ENCODE assay signal across 8 mouse cellular contexts in genomic region chr3:88458778-88459219, GRCm38 (mm10). TPM values are rescaled to one million over a fixed set of nuclear protein-coding genes. Genes with fewer than 3 reads are reported as not detected.
A peak's percentile ranks its signal among the peaks of the same experiment; 100 is the strongest.
DNase-seq lines count a peak whose midpoint lies in the region; ATAC-seq and TF ChIP-seq lines count a peak whose summit lies in the region.

No protein-coding gene starts in this region.

- H3K27me3 ChIP-seq in limb, embryonic 13.5 days = 0 out of 2 replicates have a peak, but pooled peaks cover 22% of the 10 kb centered on the region
- H3K27me3 ChIP-seq in thymus, adult 2 months (ENCODE audit: control insufficient read depth, insufficient read depth, low read length) = no peaks in the 10 kb centered on the region

- no peak for ATAC-seq in CD4-positive, CD25-positive, alpha-beta regulatory T cell, adult 4 months
- ATAC-seq in limb, embryonic 13.5 days (ENCODE audit: low FRiP score, low read depth) = no peak

- no peak for TF ChIP-seq CTCF in thymus, adult 2 months (IDR thresholded peaks at IDR 0.05; ENCODE audit: borderline replicate concordance, control insufficient read depth, extremely low read depth, insufficient read depth, low read length, poor library complexity)

- DNase-seq in CD4-positive, CD25-positive, alpha-beta regulatory T cell, adult 2 months (ENCODE audit: low read depth, low spot score) = peak; percentile 14
- peak; percentile 62 for DNase-seq in right cerebral cortex, adult 18-20 months
- no peak for DNase-seq in right cerebral cortex, postnatal 36 days (ENCODE audit: low spot score in 2 of 2)
- DNase-seq in right cerebral cortex, postnatal 4 days = peak; percentile 61
- DNase-seq in cerebellum, adult 11-12 months = no peak
- no peak for DNase-seq in thymus, adult 2 months

- H3K27ac ChIP-seq in limb, embryonic 13.5 days = no peak overlapping the region
- no peak overlapping the region for H3K27ac ChIP-seq in thymus, adult 2 months (ENCODE audit: control insufficient read depth, insufficient read depth, low read length)

- 3% methylated on average over 14 of the region's 14 CpGs for WGBS in limb, embryonic 13.5 days
- WGBS in thymus, adult 2 months = 33% methylated on average over 14 of the region's 14 CpGs

- H3K9me3 ChIP-seq in limb, embryonic 13.5 days = no peaks in the 10 kb centered on the region

- H3K4me2 ChIP-seq in limb, embryonic 13.5 days (replicated peaks) = peak overlapping the region; percentile 57

- no peaks in the 10 kb centered on the region for H3K36me3 ChIP-seq in limb, embryonic 13.5 days
- no peaks in the 10 kb centered on the region for H3K36me3 ChIP-seq in thymus, adult 2 months (ENCODE audit: control insufficient read depth, insufficient read depth, low read length)

- H3K9ac ChIP-seq in limb, embryonic 13.5 days = peak overlapping the region; percentile 48

- no peak for TF ChIP-seq POLR2A in thymus, adult 2 months (IDR thresholded peaks at IDR 0.05; ENCODE audit: control insufficient read depth, extremely low read depth, insufficient read depth, low read length, poor library complexity)

- H3K4me3 ChIP-seq in limb, embryonic 13.5 days = peak overlapping the region; percentile 30
- H3K4me3 ChIP-seq in thymus, adult 2 months (ENCODE audit: control insufficient read depth, insufficient read depth, low read length) = no peak overlapping the region

- peaks cover 29% of the 10 kb centered on the region for H3K4me1 ChIP-seq in limb, embryonic 13.5 days
- H3K4me1 ChIP-seq in thymus, adult 2 months (replicated peaks; ENCODE audit: control insufficient read depth, insufficient read depth, low read length) = peaks cover 32% of the 10 kb centered on the region

RNA-seq across cellular contexts. Expression of gene Sema4a, which starts 2.2 kb away (rescaled TPM):
- polyA plus RNA-seq in CD4-positive, CD25-positive, alpha-beta regulatory T cell, adult 4 months (2017; shearing (Covaris generic)) = 10 to 100 TPM; 17.6 to 32.8 TPM
- 7.9 and 9.9 TPM in 2 replicates for polyA plus RNA-seq in limb, embryonic 13.5 days (2015; fragmentation: Nextera tagmentation; extraction: Ambion mirVana)
- 99.3 and 109 TPM in 2 replicates for polyA plus RNA-seq in thymus, adult 2 months (2012; rRNA removed)

RNA-seq across cellular contexts. Expression of gene Slc25a44, which starts 33.9 kb away (rescaled TPM):
- polyA plus RNA-seq in CD4-positive, CD25-positive, alpha-beta regulatory T cell, adult 4 months (2017; shearing (Covaris generic)) = 10 to 100 TPM; 17.5 to 18.5 TPM
- 17.3 and 18.3 TPM in 2 replicates for polyA plus RNA-seq in limb, embryonic 13.5 days (2015; fragmentation: Nextera tagmentation; extraction: Ambion mirVana)
- 30.8 and 32.5 TPM in 2 replicates for polyA plus RNA-seq in thymus, adult 2 months (2012; rRNA removed)

RNA-seq across cellular contexts. Expression of gene Pmf1, which starts 48.7 kb away (rescaled TPM):
- polyA plus RNA-seq in CD4-positive, CD25-positive, alpha-beta regulatory T cell, adult 4 months (2017; shearing (Covaris generic)) = 10 to 100 TPM; 37.2 to 52.9 TPM
- 125 and 127 TPM in 2 replicates for polyA plus RNA-seq in limb, embryonic 13.5 days (2015; fragmentation: Nextera tagmentation; extraction: Ambion mirVana)
- 138 and 151 TPM in 2 replicates for polyA plus RNA-seq in thymus, adult 2 months (2012; rRNA removed)

RNA-seq across cellular contexts. Expression of gene Lmna, which starts 51.0 kb away (rescaled TPM):
- 1 to 10 TPM; 5.0 to 5.1 TPM for polyA plus RNA-seq in CD4-positive, CD25-positive, alpha-beta regulatory T cell, adult 4 months (2017; shearing (Covaris generic))
- 174 and 183 TPM in 2 replicates for polyA plus RNA-seq in limb, embryonic 13.5 days (2015; fragmentation: Nextera tagmentation; extraction: Ambion mirVana)
- polyA plus RNA-seq in thymus, adult 2 months (2012; rRNA removed) = 59.3 and 61.1 TPM in 2 replicates

Comparison
In these comparisons a context has a peak if more than half of its experiments do, and no peak if none do; other contexts are left out.
1. DNase-seq: peak in CD4-positive, CD25-positive, alpha-beta regulatory T cell, adult 2 months (single experiment), right cerebral cortex, adult 18-20 months (single experiment) and right cerebral cortex, postnatal 4 days (single experiment); none in right cerebral cortex, postnatal 36 days (0 of 2), cerebellum, adult 11-12 months (single experiment) and thymus, adult 2 months (single experiment).